Mouse (Mus musculus) heart, adult 2 months (tissue): Measurements from ENCODE around the gene Myl9. TPM values are rescaled to one million over a fixed set of nuclear protein-coding genes. Genes with fewer than 3 reads are reported as not detected.

Experiments used
- DNase-seq, 2 experiments: peaks; one replicate each; pipeline ENCODE4 v3.0.0; 2021
- H3K27ac ChIP-seq: fragments of 200-600 bp; 2 replicates; pipeline ENCODE4 v1.8.1; 2022
- H3K27me3 ChIP-seq: fragments of 200-500 bp; 2 replicates; pipeline ENCODE4 v1.6.1; 2012; ENCODE audit warnings: mild to moderate bottlenecking, low read length, inconsistent platforms, mixed read lengths; ENCODE audit not compliant: control insufficient read depth, insufficient read depth
- H3K36me3 ChIP-seq: fragments of 200-500 bp; 2 replicates; pipeline ENCODE4 v1.6.1; 2012; ENCODE audit warnings: low read length, inconsistent platforms; ENCODE audit not compliant: control insufficient read depth, insufficient read depth
- H3K4me1 ChIP-seq: fragments of 200-500 bp; 2 replicates; pipeline ENCODE4 v1.6.1; 2011; ENCODE audit warnings: low read length; ENCODE audit not compliant: control insufficient read depth, insufficient read depth
- H3K4me3 ChIP-seq: fragments of 200-600 bp; 2 replicates; pipeline ENCODE4 v1.8.1; 2022
- H3K79me2 ChIP-seq: fragments of 200-500 bp; replicated peaks from 2 replicates; pipeline ENCODE4 v1.6.1; 2012; ENCODE audit warnings: mild to moderate bottlenecking, inconsistent platforms, low read length, moderate library complexity, mixed read lengths; ENCODE audit not compliant: control insufficient read depth, insufficient read depth
- H3K9ac ChIP-seq: fragments of 200-500 bp; 2 replicates; pipeline ENCODE4 v1.6.1; 2012; ENCODE audit warnings: low read depth, mild to moderate bottlenecking, control low read depth, inconsistent platforms, low read length, mixed read lengths
- CTCF ChIP-seq: fragments of 200-600 bp; IDR thresholded peaks from 2 replicates; pipeline ENCODE4 v1.8.1; 2022; ENCODE audit warnings: antibody characterized with exemption, mild to moderate bottlenecking, moderate library complexity
- EP300 ChIP-seq: fragments of 200-500 bp; IDR thresholded peaks from 2 replicates; pipeline ENCODE4 v1.6.1; 2011; ENCODE audit warnings: low read depth, low read length, control low read depth; ENCODE audit not compliant: insufficient read depth
- POLR2A ChIP-seq: fragments of 200-500 bp; IDR thresholded peaks from 2 replicates; pipeline ENCODE4 v1.6.1; 2011; ENCODE audit warnings: mild to moderate bottlenecking, low read depth, low read length, control low read depth; ENCODE audit not compliant: insufficient read depth
- WGBS: fragments of 180-500 bp; shearing (Covaris S2); methylation state at CpG from one replicate; pipeline ENCODE4 v1.1.7; 2018; 5-methylcytosine and 5-hydroxymethylcytosine counted together
- intact Hi-C: fragments of 180-260 bp; cut with DNase I; formaldehyde crosslinking; loops from one replicate; pipeline ENCODE4 v1.15.1; 2025
- polyA plus RNA-seq: library from polyadenylated mRNA; depleted of rRNA; stranded (reverse); fragments of >200 nt; gene quantifications from 2 replicates; pipeline ENCODE4 v1.2.3, GENCODE M21; 2012
- total RNA-seq, 2 experiments: library from RNA; stranded (reverse); gene quantifications; 2 replicates each; pipeline ENCODE4 v1.2.3; 2021

The Myl9 gene
- total and polyA plus RNA-seq, 3 experiments, result 86.6 to 204 (median 107) TPM

GRCm38 (mm10) chr2:156780129-156780528 lies 4.9 kb downstream of the Myl9 start:
- no peak for DNase-seq
- 86% methylated on average over 9 of the region's 9 CpGs for WGBS
- H3K4me3 ChIP-seq, result no peak overlapping the region
- no peak for TF ChIP-seq EP300
- TF ChIP-seq CTCF, result no peak
- H3K27ac ChIP-seq, result no peak overlapping the region
- no peaks in the 10 kb centered on the region; the same call in 1 of the 2 replicates for H3K27me3 ChIP-seq
- H3K36me3 ChIP-seq, result no peaks in the 10 kb centered on the region
- H3K9ac ChIP-seq, result no peak overlapping the region
- H3K4me1 ChIP-seq, result peaks cover 4% of the 10 kb centered on the region
- intact Hi-C loops, result no loop called here
- H3K79me2 ChIP-seq, result no peaks in the 10 kb centered on the region

DNA sequence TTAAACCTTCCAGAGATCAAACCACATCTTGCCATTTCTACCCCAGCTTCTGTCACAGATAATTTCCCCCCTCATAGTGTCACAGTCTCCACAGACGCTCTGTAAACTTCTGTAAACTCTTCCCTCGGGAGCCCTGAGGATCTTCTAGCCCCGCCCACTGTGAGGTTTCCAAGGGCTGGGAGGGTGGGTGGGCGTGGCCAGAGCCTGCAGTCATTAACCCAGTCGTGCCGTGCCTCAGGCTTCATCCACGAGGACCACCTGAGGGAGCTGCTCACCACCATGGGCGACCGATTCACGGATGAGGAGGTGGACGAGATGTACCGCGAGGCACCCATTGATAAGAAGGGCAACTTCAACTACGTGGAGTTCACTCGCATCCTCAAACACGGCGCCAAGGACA lies 5.5 kb downstream of the Myl9 start:
- 46% methylated on average over 17 of the region's 17 CpGs for WGBS
- Histone ChIP-seq H3K79me2 (no peaks in the 10 kb centered on the region), H3K4me1 (peaks cover 3% of the 10 kb centered on the region), H3K4me3 (no peak overlapping the region), H3K9ac (no peak overlapping the region), H3K27ac (no peak overlapping the region), H3K36me3 (no peaks in the 10 kb centered on the region), H3K27me3 (no peaks in the 10 kb centered on the region; the same call in 1 of the 2 replicates)
- no peak for DNase-seq
- intact Hi-C loops, result no loop called here
- TF ChIP-seq EP300, result no peak
- TF ChIP-seq CTCF, result no peak
- no peak for TF ChIP-seq POLR2A

- intact Hi-C loops, result no loop called here
- WGBS, result 81% methylated on average over 4 of the region's 4 CpGs
These were observed 6.1 kb downstream of the Myl9 start for GRCm38 (mm10) chr2:156781281-156781680.

GRCm38 (mm10) chr2:156781836-156782480 lies 6.7 kb downstream of the Myl9 start:
- WGBS, result 80% methylated on average over 4 of the region's 4 CpGs
- DNase-seq, result no peak
- TF ChIP-seq CTCF (no peak), EP300 (no peak), POLR2A (no peak)
- no peak overlapping the region for H3K4me3 ChIP-seq
- no peaks in the 10 kb centered on the region for H3K36me3 ChIP-seq
- no peak overlapping the region for H3K9ac ChIP-seq
- H3K4me1 ChIP-seq, result peaks cover 1% of the 10 kb centered on the region; the same call in 1 of the 2 replicates
- H3K27ac ChIP-seq, result no peak overlapping the region
- no peaks in the 10 kb centered on the region for H3K79me2 ChIP-seq
- no peaks in the 10 kb centered on the region for H3K27me3 ChIP-seq
- intact Hi-C loops, result no loop called here

More at GRCm38 (mm10) chr2:156781281-156781680, 6.1 kb downstream of the Myl9 start:
- H3K4me3 ChIP-seq, result no peak overlapping the region
- DNase-seq, result no peak
- H3K79me2 ChIP-seq, result no peaks in the 10 kb centered on the region
- H3K9ac ChIP-seq, result no peak overlapping the region
- no peak for TF ChIP-seq EP300
- no peak for TF ChIP-seq POLR2A
- no peak for TF ChIP-seq CTCF
- no peaks in the 10 kb centered on the region for H3K36me3 ChIP-seq
- H3K27ac ChIP-seq, result no peak overlapping the region
- peaks cover 3% of the 10 kb centered on the region for H3K4me1 ChIP-seq
- H3K27me3 ChIP-seq, result no peaks in the 10 kb centered on the region; the same call in 1 of the 2 replicates

DNA sequence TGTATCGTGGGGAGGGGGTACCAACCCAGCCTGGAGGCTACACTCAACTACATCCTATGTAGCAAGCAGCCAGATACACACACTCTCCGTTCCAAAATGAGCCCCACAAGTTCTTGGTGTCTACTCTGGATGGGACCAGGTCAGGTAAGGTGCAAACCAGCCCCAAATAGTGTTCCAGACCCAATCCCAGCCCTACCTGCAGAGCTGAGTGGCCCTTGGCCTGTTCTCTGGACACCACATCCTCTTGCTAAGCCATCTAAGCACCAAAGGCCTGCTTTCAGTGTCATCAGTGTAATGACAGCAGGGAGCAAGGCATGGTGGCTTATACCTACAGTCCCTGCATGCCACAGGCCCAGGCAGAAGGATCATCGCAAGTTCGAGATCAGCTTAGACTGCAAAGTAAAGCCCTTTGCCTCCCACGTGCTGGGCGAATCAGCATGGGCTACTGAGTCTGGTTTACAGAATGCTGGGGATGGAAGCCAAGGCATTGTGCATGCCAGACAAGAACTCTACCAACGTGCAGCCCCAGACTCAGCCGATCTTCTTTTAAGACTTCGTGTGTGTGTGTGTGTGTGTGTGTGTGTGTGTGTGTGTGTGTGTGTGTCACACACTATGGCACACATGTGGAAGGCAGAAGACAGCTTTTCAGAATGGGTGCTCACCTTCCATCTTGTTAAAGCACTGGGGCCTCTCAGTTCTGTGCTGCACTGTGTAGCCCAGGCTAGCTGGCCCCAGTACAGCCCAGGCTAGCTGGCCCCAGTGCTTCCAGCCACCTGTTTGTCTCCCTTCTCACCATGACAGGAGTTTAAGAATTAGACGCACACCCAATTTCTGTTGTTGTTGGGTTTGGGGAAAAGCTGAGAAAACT lies 7.5 kb downstream of the Myl9 start:
- TF ChIP-seq CTCF (no peak), POLR2A (no peak), EP300 (no peak)
- Histone ChIP-seq H3K4me3 (no peak overlapping the region), H3K27me3 (no peaks in the 10 kb centered on the region), H3K9ac (no peak overlapping the region), H3K79me2 (no peaks in the 10 kb centered on the region), H3K27ac (no peak overlapping the region), H3K4me1 (no peaks in the 10 kb centered on the region; the same call in 1 of the 2 replicates), H3K36me3 (no peaks in the 10 kb centered on the region)
- intact Hi-C loops, result no loop called here
- DNase-seq, result no peak
- WGBS, result 82% methylated on average over 10 of the region's 10 CpGs

DNA sequence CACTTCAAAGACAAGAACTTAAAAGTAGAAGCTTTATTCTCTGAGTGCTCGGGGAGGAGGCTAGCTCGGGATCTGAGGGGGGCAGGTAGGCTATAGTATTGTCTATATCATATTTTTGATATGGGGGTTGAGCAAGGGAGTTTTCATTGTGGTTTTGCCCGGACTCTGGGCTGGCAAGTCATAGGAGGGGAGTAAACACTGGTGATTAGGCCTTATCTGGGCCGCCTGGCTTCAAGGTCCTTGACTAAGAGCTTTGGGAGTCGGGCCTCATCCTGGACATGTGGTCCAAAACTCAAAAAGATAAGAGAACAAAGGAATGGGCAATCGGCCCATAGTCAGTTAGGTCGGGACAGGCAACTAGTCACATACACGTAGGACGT lies 8.1 kb downstream of the Myl9 start:
- TF ChIP-seq EP300 (no peak), POLR2A (no peak), CTCF (no peak)
- H3K79me2 ChIP-seq, result no peaks in the 10 kb centered on the region
- 25% methylated on average over 9 of the region's 9 CpGs for WGBS
- no peaks in the 10 kb centered on the region for H3K36me3 ChIP-seq
- no peak overlapping the region for H3K4me3 ChIP-seq
- intact Hi-C loops, result no loop called here
- H3K27ac ChIP-seq, result no peak overlapping the region
- DNase-seq, result no peak
- H3K9ac ChIP-seq, result no peak overlapping the region
- H3K4me1 ChIP-seq, result no peaks in the 10 kb centered on the region; the same call in 1 of the 2 replicates
- H3K27me3 ChIP-seq, result no peaks in the 10 kb centered on the region
